Mouse (Mus musculus) cerebellum, postnatal 4 days (tissue): Measurements from ENCODE around the gene Nrg3.
"Not testable (repeated sequence)": the region's sequence is repeated elsewhere in the genome, so short reads cannot be mapped to it uniquely, and the experiment has no call there.

Experiments used
- DNase-seq, 2 experiments: peaks; one replicate each; pipeline ENCODE4 v3.0.0; 2022; ENCODE audit warnings: low spot score in 2 of 2, mixed read lengths in 1 of 2

Gene Nrg3

GRCm38 (mm10) chr14:39211472-39211871 is 261.4 kb downstream of the Nrg3 start:
- no peak for DNase-seq

- DNase-seq: no peak
Observed at GRCm38 (mm10) chr14:39191946-39192345, 280.9 kb downstream of the Nrg3 start.

DNA sequence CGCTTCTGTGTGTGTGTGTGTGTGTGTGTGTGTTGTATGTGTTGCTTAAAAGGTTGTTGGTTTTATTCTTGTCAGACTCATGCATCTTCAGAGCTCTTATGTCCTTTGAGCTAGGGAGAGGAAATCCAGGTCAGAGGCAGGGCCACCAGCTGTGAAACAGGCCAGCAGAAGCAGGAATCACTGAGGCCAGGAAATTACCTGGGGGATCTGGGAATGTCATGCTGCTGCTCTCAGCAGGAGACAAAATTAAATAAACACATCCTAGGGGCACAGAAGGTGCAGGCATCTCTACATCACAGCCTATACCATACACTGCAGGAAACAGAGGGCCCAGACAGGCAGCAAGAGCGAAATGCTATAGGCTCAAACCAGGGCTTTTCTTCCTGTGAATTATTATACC is 299.2 kb downstream of the Nrg3 start:
- DNase-seq: no peak

GRCm38 (mm10) chr14:39160140-39160539 is 312.7 kb downstream of the Nrg3 start:
- no peak for DNase-seq

DNA sequence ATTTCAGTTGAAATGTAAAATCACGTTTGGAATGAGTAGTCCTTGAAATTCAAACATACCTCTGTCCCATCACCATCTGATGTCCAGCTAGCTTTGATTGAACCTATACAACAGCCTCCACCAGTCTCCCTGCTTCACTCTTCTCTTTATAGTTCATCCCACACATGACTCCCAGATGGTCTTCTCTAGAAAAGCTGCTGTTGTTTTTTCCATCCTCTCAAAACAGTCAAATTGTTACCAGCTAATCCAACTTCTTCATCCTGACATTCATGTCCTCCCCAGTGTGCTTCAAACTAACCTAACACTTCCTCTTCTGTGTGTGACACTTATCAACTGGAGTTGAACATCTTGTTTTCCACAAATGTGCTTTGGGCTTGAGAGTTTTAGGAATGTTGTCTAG is 317.4 kb downstream of the Nrg3 start:
- no peak for DNase-seq

- no peak for DNase-seq
Observed at GRCm38 (mm10) chr14:39129766-39130165, 343.1 kb downstream of the Nrg3 start.

DNA sequence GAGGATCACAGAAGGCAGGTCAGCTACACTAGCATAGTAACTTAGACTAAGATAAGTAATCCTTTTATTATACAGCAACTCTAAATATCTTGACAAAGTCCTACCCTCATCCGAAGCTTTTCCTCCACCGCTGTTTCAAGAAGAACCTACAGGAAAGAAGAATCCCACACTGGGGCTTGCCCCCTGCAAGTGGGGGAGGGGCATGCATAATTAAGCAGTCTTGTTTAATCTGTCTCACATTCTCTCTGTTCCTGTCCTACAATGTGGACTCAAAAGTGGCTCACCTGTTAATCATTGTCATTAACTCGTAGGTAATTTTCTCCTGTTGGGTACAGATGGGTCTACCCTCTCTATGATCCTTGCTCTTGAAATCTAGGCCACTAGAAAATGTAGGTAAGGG is 354.9 kb downstream of the Nrg3 start:
- DNase-seq: no peak

GRCm38 (mm10) chr14:39116522-39117231 is 356.2 kb downstream of the Nrg3 start:
- not testable (repeated sequence) for DNase-seq

GRCm38 (mm10) chr14:39109566-39109965 is 363.3 kb downstream of the Nrg3 start:
- no peak for DNase-seq

GRCm38 (mm10) chr14:39106776-39107175 is 366.1 kb downstream of the Nrg3 start:
- DNase-seq: no peak

GRCm38 (mm10) chr14:39095219-39095618 is 377.7 kb downstream of the Nrg3 start:
- no peak for DNase-seq

GRCm38 (mm10) chr14:39079461-39079860 is 393.4 kb downstream of the Nrg3 start:
- no peak for DNase-seq

DNA sequence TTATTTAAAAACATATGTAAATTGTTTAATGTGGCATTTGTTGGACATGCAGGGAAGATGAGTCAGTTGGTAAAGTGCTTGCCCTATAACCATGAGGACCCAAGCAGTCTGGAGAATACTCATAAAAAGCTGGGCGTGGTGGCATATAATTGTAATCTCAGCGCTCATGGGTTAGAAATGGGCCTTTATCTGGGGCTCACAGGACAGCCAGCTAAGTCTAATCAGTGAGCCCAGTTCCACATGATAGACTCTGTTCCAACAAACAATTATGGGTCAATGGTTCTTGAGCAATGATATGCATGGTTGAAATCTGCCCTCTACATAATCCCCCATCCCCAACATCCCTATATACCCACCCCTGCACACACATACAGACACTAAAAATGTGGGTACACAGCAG is 421.3 kb downstream of the Nrg3 start:
- no peak for DNase-seq

GRCm38 (mm10) chr14:39049021-39049420 is 423.9 kb downstream of the Nrg3 start:
- DNase-seq: no peak

- DNase-seq: no peak
Observed at GRCm38 (mm10) chr14:39044290-39044689, 428.6 kb downstream of the Nrg3 start.

GRCm38 (mm10) chr14:39043793-39044192 is 429.1 kb downstream of the Nrg3 start:
- DNase-seq: peak in 1 of 2 experiments; percentile 2

DNA sequence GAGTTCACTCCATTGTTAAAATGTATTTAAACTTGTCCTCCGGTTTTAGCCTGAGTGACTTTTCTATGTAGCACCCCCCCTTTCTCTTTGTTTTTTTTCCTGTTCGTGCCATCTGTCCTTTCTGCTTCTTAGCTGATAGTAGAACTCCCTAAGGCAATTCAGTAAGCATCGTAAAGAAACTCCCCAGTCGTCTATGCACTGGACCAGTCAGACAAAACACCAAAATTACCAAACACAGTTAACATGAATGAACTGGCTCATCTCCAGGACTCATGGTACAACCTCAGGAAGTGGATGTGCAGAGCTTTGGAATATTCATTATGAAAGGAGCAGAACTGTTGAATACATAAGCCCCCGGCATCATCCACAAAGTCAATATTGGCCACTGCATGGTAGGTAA is 429.5 kb downstream of the Nrg3 start:
- DNase-seq: no peak

DNA sequence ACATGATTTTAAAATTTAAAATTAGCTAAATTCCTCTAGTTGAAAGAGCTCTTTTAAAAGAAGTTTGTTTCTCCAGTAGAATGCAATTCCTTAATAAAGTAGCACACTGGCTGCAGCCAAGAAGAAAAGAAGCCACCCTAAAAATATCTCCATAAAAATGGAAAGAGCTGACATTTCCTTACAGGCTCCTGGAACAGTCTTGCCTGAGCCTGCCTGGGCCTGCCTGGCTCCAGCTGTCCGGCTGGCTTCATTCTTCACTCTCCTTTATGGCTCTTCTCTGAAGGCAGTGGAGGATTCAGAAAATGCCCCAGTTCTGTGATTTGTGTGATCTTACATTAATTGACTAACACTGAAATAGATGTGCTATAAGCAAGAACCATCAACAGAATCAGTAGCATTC is 433.8 kb downstream of the Nrg3 start:
- DNase-seq: no peak

DNA sequence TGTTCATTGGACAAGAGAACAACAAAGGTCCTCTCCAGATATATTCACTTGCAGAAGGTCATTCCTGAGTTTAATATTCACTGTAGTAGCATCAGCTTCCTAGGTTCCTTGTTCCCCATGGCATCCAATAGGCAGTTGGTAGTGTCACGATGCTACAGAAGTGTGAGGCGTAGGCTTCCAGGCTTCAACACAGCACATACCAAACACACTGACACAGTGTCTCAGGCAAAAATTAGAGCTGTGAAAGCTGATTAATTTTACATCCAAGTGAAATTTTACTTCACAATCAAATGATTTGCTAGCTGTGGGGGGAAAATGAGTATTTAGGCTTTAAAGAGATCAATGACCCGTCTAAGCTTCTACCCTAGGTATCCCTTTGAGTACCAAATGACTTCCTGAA is 438.4 kb downstream of the Nrg3 start:
- no peak for DNase-seq

GRCm38 (mm10) chr14:39023065-39023464 is 449.8 kb downstream of the Nrg3 start:
- DNase-seq: no peak

GRCm38 (mm10) chr14:39014126-39014525 is 458.8 kb downstream of the Nrg3 start:
- no peak for DNase-seq

GRCm38 (mm10) chr14:38997843-38998242 is 475.0 kb downstream of the Nrg3 start:
- no peak for DNase-seq

DNA sequence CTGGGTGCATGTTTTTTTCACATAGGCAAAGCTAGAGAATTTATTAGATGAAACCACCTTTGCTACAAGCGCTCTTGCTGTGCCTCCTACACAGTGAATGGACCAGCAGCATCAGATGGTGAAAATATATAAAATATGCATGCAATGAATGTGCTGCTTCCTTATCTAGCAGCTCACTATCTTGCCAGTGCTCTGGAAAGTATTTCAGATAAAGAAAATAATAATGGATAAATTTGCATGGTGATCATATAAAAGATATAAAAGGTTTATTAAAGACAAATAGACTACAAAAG is 480.4 kb downstream of the Nrg3 start:
- DNase-seq: no peak

GRCm38 (mm10) chr14:38991847-38992573 is 480.9 kb downstream of the Nrg3 start:
- peak in 1 of 2 experiments; percentile 15 for DNase-seq
